Mouse (Mus musculus): ENCODE measurements at regions not wholly inside any gene's neighbourhood (a gene's known extent, or its start where the extent isn't known, plus 50 kb on each side); places are given as distances from the start of the nearest gene placed in this dataset.

DNA sequence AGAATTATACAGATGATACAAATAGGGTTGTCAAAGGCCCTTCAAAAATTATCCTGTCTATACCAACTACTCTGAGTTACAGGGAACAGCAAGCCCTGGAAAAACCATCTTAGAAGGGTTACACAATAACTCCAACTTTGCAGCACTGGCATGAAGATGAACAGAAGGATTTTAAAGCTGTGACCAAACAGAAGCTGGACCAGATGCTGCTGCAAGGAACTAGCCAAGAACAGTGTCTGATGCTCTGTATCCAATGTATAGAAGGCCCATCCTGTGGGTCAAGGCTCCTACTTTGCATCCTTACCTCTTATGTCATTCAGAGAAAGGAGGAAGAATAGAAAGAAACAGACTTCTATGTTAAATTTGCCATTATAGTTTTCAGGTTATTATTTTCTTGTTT is 231.3 kb downstream of the AI593442 start:
- no peak for TF ChIP-seq CEBPB (IDR thresholded peaks at IDR 0.05; ENCODE audit: insufficient read depth, poor library complexity, severe bottlenecking)
- no peak for TF ChIP-seq MYOG (IDR thresholded peaks at IDR 0.05; ENCODE audit: control insufficient read depth in 1 of 3, insufficient read depth in 1 of 3, insufficient read length in 2 of 3, low read depth in 2 of 3)
- TF ChIP-seq TCF12 (IDR thresholded peaks at IDR 0.05; ENCODE audit: insufficient read depth, poor library complexity, severe bottlenecking): no peak
- no peak for TF ChIP-seq USF1 (IDR thresholded peaks at IDR 0.05; ENCODE audit: low read depth)
- TF ChIP-seq POLR2AphosphoS2 (IDR thresholded peaks at IDR 0.05; ENCODE audit: insufficient read length, low read depth): no peak
- no peak for TF ChIP-seq POLR2A (IDR thresholded peaks at IDR 0.05; ENCODE audit: insufficient read length, low read depth)
- TF ChIP-seq MAX (IDR thresholded peaks at IDR 0.05; ENCODE audit: low read depth): no peak
- TF ChIP-seq TCF3 (IDR thresholded peaks at IDR 0.05; ENCODE audit: insufficient read length, low read depth): no peak
- TF ChIP-seq REST (IDR thresholded peaks at IDR 0.05; ENCODE audit: insufficient read depth, insufficient read length): no peak
